Mouse (Mus musculus) midbrain, embryonic 14.5 days (tissue): ENCODE measurements around the gene Eef1g. TPM values are rescaled to one million over a fixed set of nuclear protein-coding genes. Genes with fewer than 3 reads are reported as not detected.

ENCODE experiments used
- ATAC-seq: fragments of 200-750 bp; cut with Nextera tagmentation; 2 replicates; pipeline ENCODE4 v1.8.0; 2017; ENCODE audit warnings: moderate number of reproducible peaks, moderate library complexity; ENCODE audit not compliant: low FRiP score, low TSS enrichment
- DNase-seq: peaks from one replicate; pipeline ENCODE4 v3.0.0-alpha.2; 2015
- H3K27ac ChIP-seq: fragments of 300-500 bp; sonication (generic); replicated peaks from 2 replicates; pipeline ENCODE4 v1.5.1; 2014; ENCODE audit warnings: mild to moderate bottlenecking, low read depth, low read length, moderate library complexity
- H3K27me3 ChIP-seq: fragments of 300-500 bp; sonication (generic); 2 replicates; pipeline ENCODE4 v1.6.1; 2014; ENCODE audit warnings: low read length, control low read depth, mixed read lengths; ENCODE audit not compliant: control insufficient read depth, insufficient read depth
- H3K36me3 ChIP-seq: fragments of 300-500 bp; sonication (generic); 2 replicates; pipeline ENCODE4 v1.6.1; 2014; ENCODE audit warnings: low read length, control low read depth; ENCODE audit not compliant: control insufficient read depth, insufficient read depth
- H3K4me1 ChIP-seq: fragments of 300-500 bp; sonication (generic); 2 replicates; pipeline ENCODE4 v1.6.1; 2014; ENCODE audit warnings: mild to moderate bottlenecking, antibody characterized with exemption, low read length, control low read depth; ENCODE audit not compliant: control insufficient read depth, insufficient read depth
- H3K4me2 ChIP-seq: fragments of 300-500 bp; sonication (generic); 2 replicates; pipeline ENCODE4 v1.6.1; 2014; ENCODE audit warnings: mild to moderate bottlenecking, low read length, moderate library complexity
- H3K4me3 ChIP-seq: fragments of 300-500 bp; sonication (generic); replicated peaks from 2 replicates; pipeline ENCODE4 v1.5.1; 2014; ENCODE audit warnings: low read depth, low read length
- H3K9ac ChIP-seq: fragments of 300-500 bp; sonication (generic); replicated peaks from 2 replicates; pipeline ENCODE4 v1.6.1; 2014; ENCODE audit warnings: mild to moderate bottlenecking, low read length, moderate library complexity
- H3K9me3 ChIP-seq: fragments of 300-500 bp; sonication (generic); 2 replicates; pipeline ENCODE4 v1.6.1; 2016; ENCODE audit warnings: low read length, control low read depth, mixed read lengths; ENCODE audit not compliant: control insufficient read depth
- WGBS: fragments of 180-500 bp; shearing (Covaris S2); extraction: QIAGEN DNeasy Blood & Tissue Kit; methylation state at CpG from one replicate; pipeline ENCODE4 v1.1.7; 2014; 5-methylcytosine and 5-hydroxymethylcytosine counted together
- polyA plus RNA-seq: library from polyadenylated mRNA; unstranded; fragments of >200 nt; fragmentation: Nextera tagmentation; extraction: Ambion mirVana; gene quantifications from 2 replicates; pipeline ENCODE4 v1.2.1, GENCODE M21; 2014

Eef1g gene
- polyA plus RNA-seq, 1 experiment from 2014 or later = 308 TPM

DNA sequence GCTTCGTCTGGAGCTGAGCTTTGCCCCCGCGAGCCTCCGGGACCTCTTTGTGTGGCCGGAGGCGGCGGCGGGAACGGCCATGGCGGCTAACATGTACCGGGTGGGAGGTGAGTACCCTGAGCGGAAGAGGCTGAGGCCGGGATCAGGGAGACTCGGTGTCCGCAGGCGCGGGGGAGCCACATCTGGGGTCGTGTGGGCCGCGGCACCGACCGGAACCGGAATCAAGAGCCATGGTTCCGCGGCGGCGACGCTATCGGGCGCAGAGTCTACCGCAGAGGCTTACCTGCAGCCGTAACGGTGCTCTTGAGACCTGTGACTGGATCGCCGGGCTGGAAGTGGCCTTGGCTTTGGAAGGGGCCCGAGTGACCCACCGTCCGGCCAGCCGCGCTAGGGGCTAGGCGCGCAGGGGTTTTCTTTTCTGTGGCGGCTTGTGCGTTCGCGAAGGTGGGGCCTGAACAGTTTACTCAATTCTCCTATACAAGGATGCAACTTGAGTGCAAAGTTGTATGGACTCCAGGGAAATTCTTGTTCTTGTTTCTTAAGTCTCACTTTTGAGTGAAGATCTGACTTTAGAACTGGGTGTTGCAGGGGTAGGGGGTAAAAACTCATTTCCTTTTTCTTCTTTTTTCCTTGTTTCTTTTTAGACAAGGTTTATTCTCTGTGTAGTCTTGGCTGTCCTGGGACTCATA, 24.4 kb upstream of the Eef1g start:
- ATAC-seq = peak; percentile 57; the same call in 1 of the 2 replicates
- peak; percentile 69 for DNase-seq
- peak overlapping the region; percentile 95 for H3K4me3 ChIP-seq
- H3K4me2 ChIP-seq = peak overlapping the region; percentile 64
- H3K4me1 ChIP-seq = peaks cover 22% of the 10 kb centered on the region
- peaks cover 34% of the 10 kb centered on the region for H3K36me3 ChIP-seq
- peak overlapping the region; percentile 96 for H3K27ac ChIP-seq
- H3K9ac ChIP-seq = peak overlapping the region; percentile 98
- under 1% methylated on average over 46 of the region's 46 CpGs for WGBS
- H3K27me3 ChIP-seq = no peaks in the 10 kb centered on the region
- H3K9me3 ChIP-seq = no peaks in the 10 kb centered on the region

DNA sequence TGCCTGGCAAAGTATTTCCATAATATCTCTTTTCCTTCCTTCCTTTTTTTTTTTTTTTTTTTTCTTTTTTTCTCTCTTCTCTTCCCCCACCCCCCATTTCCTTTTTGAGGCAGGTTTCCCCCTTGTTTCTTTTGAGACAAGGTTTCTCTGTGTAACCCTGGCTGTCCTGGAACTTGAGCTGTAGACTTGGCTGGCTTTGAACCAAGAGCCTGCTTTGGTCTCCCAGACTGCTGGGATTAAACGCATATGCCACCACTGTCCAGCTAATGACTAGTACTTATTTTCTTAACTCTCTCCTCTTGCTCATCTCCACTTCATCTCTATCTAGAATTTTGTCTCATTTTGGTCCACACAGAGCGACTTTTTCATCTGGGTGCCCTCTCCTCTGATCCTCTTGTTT, 23.8 kb upstream of the Eef1g start:
- Histone ChIP-seq H3K9me3 (no peaks in the 10 kb centered on the region), H3K27me3 (no peaks in the 10 kb centered on the region), H3K36me3 (peaks cover 41% of the 10 kb centered on the region), H3K4me2 (peak overlapping the region; percentile 64), H3K9ac (peak overlapping the region; percentile 98; the same call in 1 of the 2 replicates), H3K27ac (no peak overlapping the region), H3K4me1 (peaks cover 22% of the 10 kb centered on the region), H3K4me3 (peak overlapping the region; percentile 95)
- 70% methylated on average over 2 of the region's 2 CpGs for WGBS
- no peak for ATAC-seq
- DNase-seq = no peak

DNA sequence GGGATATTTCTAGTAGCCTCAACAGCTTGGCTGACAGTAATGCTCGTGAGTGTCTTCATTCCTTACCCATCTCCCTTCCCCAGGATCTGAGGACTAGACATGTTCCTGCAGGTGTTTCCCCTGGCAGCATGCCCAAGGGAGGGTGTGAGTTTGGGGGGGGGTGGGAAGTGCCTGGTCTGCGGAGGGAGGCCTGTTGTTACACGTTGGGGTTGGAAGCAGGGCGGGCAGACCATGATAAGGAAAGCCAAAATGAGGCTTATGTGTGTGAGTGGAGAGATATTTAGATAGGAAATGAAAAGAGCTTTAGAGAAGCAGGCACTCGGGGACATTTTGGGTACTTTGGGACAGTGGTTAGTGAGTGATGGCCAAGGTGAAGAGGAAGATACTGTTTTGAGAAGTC, 22.8 kb upstream of the Eef1g start:
- peak overlapping the region; percentile 12 for H3K4me3 ChIP-seq
- no peak overlapping the region for H3K27ac ChIP-seq
- peak overlapping the region; percentile 64 for H3K4me2 ChIP-seq
- peaks cover 51% of the 10 kb centered on the region for H3K36me3 ChIP-seq
- H3K4me1 ChIP-seq = peaks cover 22% of the 10 kb centered on the region
- ATAC-seq (no peak), DNase-seq (no peak)
- H3K9me3 ChIP-seq = no peaks in the 10 kb centered on the region
- WGBS = 74% methylated on average over 5 of the region's 5 CpGs
- no peaks in the 10 kb centered on the region for H3K27me3 ChIP-seq
- H3K9ac ChIP-seq = no peak overlapping the region

DNA sequence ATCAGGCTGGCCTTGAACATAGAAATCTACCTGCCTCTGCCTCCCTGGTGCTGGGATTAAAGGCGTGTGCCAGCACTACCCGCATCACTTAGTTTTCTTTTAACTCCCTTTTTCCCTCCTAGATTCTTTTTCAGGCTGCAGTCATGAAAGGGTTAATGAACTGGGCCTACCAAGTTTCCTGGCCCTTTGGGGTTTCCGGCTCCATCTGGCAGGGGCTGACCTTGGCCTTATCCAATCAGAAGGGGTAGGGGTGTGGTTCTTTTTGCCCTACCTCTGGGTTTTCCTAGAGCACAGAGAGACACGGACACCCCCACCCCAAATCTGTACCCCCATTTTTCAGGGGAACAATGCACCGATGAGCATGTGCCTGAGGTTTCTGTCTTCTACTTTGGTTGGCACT, 22.1 kb upstream of the Eef1g start:
- Histone ChIP-seq H3K9ac (no peak overlapping the region), H3K27me3 (no peaks in the 10 kb centered on the region), H3K27ac (no peak overlapping the region), H3K4me2 (peak overlapping the region; percentile 26), H3K36me3 (peaks cover 55% of the 10 kb centered on the region), H3K4me1 (peaks cover 22% of the 10 kb centered on the region), H3K9me3 (no peaks in the 10 kb centered on the region), H3K4me3 (no peak overlapping the region)
- DNase-seq (peak; percentile 78), ATAC-seq (no peak)
- 43% methylated on average over 5 of the region's 5 CpGs for WGBS

DNA sequence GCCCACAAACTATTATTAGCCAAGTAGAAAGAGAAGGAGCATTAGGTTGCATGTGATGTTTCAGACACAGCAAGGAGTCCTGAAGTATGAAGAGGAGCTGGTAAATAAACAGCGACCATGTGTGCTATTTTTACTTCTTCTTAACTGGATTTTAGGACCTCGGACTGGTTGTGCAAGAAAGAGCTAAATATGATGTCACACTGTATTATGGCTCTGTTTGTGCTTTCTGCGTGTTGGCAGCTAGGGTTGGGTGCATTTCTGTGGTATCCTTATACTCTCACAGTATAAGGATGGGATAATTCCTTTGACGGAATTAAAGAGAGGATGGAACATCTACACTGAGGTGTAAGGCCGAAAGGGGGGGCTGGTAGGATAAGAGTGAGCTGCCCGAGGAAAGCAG, 21.6 kb upstream of the Eef1g start:
- ATAC-seq (no peak), DNase-seq (no peak)
- WGBS = 90% methylated on average over 6 of the region's 6 CpGs
- Histone ChIP-seq H3K27me3 (no peaks in the 10 kb centered on the region), H3K4me3 (no peak overlapping the region), H3K4me2 (peak overlapping the region; percentile 26), H3K4me1 (peaks cover 22% of the 10 kb centered on the region), H3K9me3 (no peaks in the 10 kb centered on the region), H3K27ac (no peak overlapping the region), H3K36me3 (peaks cover 59% of the 10 kb centered on the region), H3K9ac (no peak overlapping the region)

DNA sequence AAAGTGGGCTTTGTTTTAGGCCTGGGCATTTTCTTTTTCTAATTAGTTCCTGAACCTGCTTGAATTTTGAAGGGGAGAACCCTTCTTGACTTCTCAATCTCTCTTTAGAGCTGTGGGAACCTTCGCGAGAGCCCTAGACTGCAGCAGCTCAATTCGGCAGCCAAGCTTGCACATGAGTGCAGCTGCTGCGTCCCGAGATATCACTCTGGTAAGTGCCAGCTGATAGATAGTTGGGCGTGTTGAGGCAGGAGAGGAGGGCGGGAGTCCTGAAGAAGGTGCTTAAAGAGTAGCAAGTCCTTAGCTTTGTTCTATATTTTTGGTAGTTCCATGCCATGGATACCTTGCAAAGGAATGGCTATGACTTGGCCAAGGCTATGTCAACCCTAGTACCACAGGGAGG, 19.9 kb upstream of the Eef1g start:
- DNase-seq (no peak), ATAC-seq (no peak)
- Histone ChIP-seq H3K27me3 (no peaks in the 10 kb centered on the region), H3K4me3 (no peak overlapping the region), H3K27ac (no peak overlapping the region), H3K4me2 (no peak overlapping the region), H3K9ac (no peak overlapping the region), H3K4me1 (peaks cover 17% of the 10 kb centered on the region), H3K36me3 (peaks cover 76% of the 10 kb centered on the region), H3K9me3 (no peaks in the 10 kb centered on the region)
- WGBS = 98% methylated on average over 7 of the region's 7 CpGs

DNA sequence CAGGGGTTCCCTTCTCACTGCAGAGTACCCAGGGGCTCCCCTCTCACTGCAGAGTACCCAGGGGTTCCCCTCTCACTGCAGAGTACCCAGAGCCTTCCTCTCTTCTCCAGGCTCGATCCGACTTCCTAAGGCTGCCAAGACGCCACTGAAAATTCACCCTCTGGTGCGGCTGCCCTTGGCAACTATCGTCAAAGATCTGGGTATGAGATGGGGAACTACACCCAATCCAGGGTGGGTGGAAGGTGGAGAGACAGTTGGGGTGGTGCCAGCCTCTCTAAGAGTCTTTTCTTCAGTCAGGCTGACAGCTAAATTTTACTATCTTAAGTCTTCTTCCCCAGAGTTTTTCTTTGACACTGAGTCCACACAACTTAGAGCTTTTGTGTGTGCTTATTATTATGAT, 16.7 kb upstream of the Eef1g start:
- WGBS = 90% methylated on average over 5 of the region's 5 CpGs
- Histone ChIP-seq H3K4me3 (no peak overlapping the region), H3K9me3 (no peaks in the 10 kb centered on the region), H3K27ac (no peak overlapping the region), H3K4me1 (peaks cover 11% of the 10 kb centered on the region), H3K4me2 (no peak overlapping the region), H3K36me3 (peaks cover 70% of the 10 kb centered on the region), H3K27me3 (no peaks in the 10 kb centered on the region), H3K9ac (no peak overlapping the region; the same call in 1 of the 2 replicates)
- no peak for ATAC-seq
- no peak for DNase-seq

DNA sequence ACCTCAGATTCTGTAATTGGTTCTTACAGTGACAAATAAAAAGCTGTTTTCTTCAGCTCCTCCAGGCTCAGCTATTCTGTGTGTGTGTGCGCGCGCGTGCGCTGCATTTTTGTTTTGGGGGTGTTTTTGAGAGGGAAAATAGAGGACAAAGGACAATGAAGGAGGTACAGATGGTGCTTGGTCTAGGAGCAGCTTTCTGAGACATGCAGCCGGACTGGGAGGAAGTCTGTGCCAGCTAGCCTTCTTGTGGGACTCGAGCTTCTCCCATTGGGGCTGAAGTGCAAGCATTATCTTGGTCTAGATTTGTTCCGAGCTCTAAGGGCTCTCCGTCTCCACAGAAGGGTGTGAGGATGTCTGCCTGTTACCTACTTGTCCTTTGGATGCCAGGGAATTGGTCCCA, 14.6 kb upstream of the Eef1g start:
- H3K9me3 ChIP-seq = no peaks in the 10 kb centered on the region
- no peak overlapping the region for H3K4me3 ChIP-seq
- H3K27me3 ChIP-seq = no peaks in the 10 kb centered on the region
- no peak overlapping the region; the same call in 1 of the 2 replicates for H3K4me2 ChIP-seq
- WGBS = 79% methylated on average over 9 of the region's 9 CpGs
- H3K4me1 ChIP-seq = peaks cover 11% of the 10 kb centered on the region
- DNase-seq (peak; percentile 5), ATAC-seq (no peak)
- peaks cover 64% of the 10 kb centered on the region for H3K36me3 ChIP-seq
- H3K27ac ChIP-seq = peak overlapping the region; percentile 87
- H3K9ac ChIP-seq = no peak overlapping the region
